ENCODE assay signal across 22 mouse cellular contexts in genomic region chrX:163518963-163519541, GRCm38 (mm10). TPM values are rescaled to one million over a fixed set of nuclear protein-coding genes. Genes with fewer than 3 reads are reported as not detected.
"Had no signal": no experiment of that assay in that cellular context is flagged by ENCODE, and none has a peak within 500 bp of the region (broad histone marks: within the 10 kb centered on the region; RNA-seq: fewer than 3 reads in every experiment).

No protein-coding gene starts in this region.

- DNase-seq: lung, adult 2 months; lung, postnatal 14 days; lung, postnatal 36 days; midbrain, embryonic 14.5 days; retina, postnatal 1 day; right cerebral cortex, adult 18-20 months; right cerebral cortex, postnatal 25 days; right cerebral cortex, postnatal 4 days; spleen, adult 18-20 months; thymus, adult 18-20 months; thymus, postnatal 14 days; thymus, postnatal 36 days had no signal

- ATAC-seq: lung, postnatal 0 days; midbrain, embryonic 16.5 days had no signal

- H3K9me3 ChIP-seq: lung, embryonic 15.5 days; megakaryocyte, embryonic 14.5 days; midbrain, embryonic 12.5 days; neural tube, embryonic 13.5 days; neural tube, embryonic 15.5 days had no signal

- H3K4me1 ChIP-seq: lung, embryonic 15.5 days; megakaryocyte, embryonic 14.5 days; midbrain, embryonic 12.5 days; neural tube, embryonic 13.5 days; neural tube, embryonic 15.5 days had no signal

- H3K36me3 ChIP-seq: lung, embryonic 15.5 days; midbrain, embryonic 12.5 days; neural tube, embryonic 13.5 days; neural tube, embryonic 15.5 days had no signal

- H3K4me3 ChIP-seq: lung, embryonic 15.5 days; megakaryocyte, embryonic 14.5 days; midbrain, embryonic 12.5 days; myocyte; neural tube, embryonic 13.5 days; neural tube, embryonic 15.5 days had no signal

- H3K9ac ChIP-seq: lung, embryonic 15.5 days; midbrain, embryonic 12.5 days; neural tube, embryonic 13.5 days; neural tube, embryonic 15.5 days had no signal

- H3K27ac ChIP-seq: lung, embryonic 15.5 days; macrophage; midbrain, embryonic 12.5 days; neural tube, embryonic 13.5 days; neural tube, embryonic 15.5 days had no signal

- H3K4me2 ChIP-seq: lung, embryonic 15.5 days; midbrain, embryonic 12.5 days; neural tube, embryonic 13.5 days; neural tube, embryonic 15.5 days had no signal

RNA-seq across cellular contexts. Expression of gene Grpr, which starts 30.4 kb away (rescaled TPM):
- polyA plus RNA-seq: macrophage; midbrain, embryonic 12.5 days; myocyte; neural tube, embryonic 11.5 days had no signal
